Comparison of ENCODE assay signal across 10 mouse cellular contexts in genomic region chr15:27477630-27478029, GRCm38 (mm10). TPM values are rescaled to one million over a fixed set of nuclear protein-coding genes. Genes with fewer than 3 reads are reported as not detected.
DNase-seq lines count a peak whose midpoint lies in the region; ATAC-seq and TF ChIP-seq lines count a peak whose summit lies in the region.
"Had no signal": no experiment of that assay in that cellular context is flagged by ENCODE, and none has a peak within 500 bp of the region (broad histone marks: within the 10 kb centered on the region; RNA-seq: fewer than 3 reads in every experiment).

No protein-coding gene starts in this region.

- H3K36me3 ChIP-seq in intestine, postnatal 0 days (ENCODE audit: control insufficient read depth, insufficient read depth), result 0 out of 2 replicates have a peak, but pooled peaks cover 4% of the 10 kb centered on the region
- H3K36me3 ChIP-seq: limb, embryonic 12.5 days had no signal

- H3K4me3 ChIP-seq in intestine, postnatal 0 days (ENCODE audit: low read depth, low read length), result no peak overlapping the region
- H3K4me3 ChIP-seq: limb, embryonic 12.5 days had no signal

- H3K4me1 ChIP-seq in intestine, postnatal 0 days (replicated peaks; ENCODE audit: control insufficient read depth, insufficient read depth, low read length), result 0 out of 2 replicates have a peak, but pooled peaks cover 3% of the 10 kb centered on the region
- H3K4me1 ChIP-seq: limb, embryonic 12.5 days had no signal

- 43% methylated on average over 7 of the region's 7 CpGs for WGBS in intestine, postnatal 0 days

- peak overlapping the region; percentile 25; the same call in 1 of the 2 replicates for H3K4me2 ChIP-seq in intestine, postnatal 0 days (replicated peaks; ENCODE audit: low read depth)
- H3K4me2 ChIP-seq: limb, embryonic 12.5 days had no signal

- H3K27me3 ChIP-seq in intestine, postnatal 0 days (replicated peaks; ENCODE audit: control insufficient read depth, insufficient read depth, low read length), result no peaks in the 10 kb centered on the region
- H3K27me3 ChIP-seq: limb, embryonic 12.5 days had no signal

- peak overlapping the region; percentile 41; the same call in 1 of the 2 replicates for H3K27ac ChIP-seq in intestine, postnatal 0 days (ENCODE audit: low read depth, low read length)
- H3K27ac ChIP-seq: limb, embryonic 12.5 days had no signal

- no peak overlapping the region for H3K9ac ChIP-seq in intestine, postnatal 0 days (ENCODE audit: low read depth, low read length)
- H3K9ac ChIP-seq: limb, embryonic 12.5 days had no signal

- no peaks in the 10 kb centered on the region for H3K9me3 ChIP-seq in intestine, postnatal 0 days (ENCODE audit: control insufficient read depth)
- H3K9me3 ChIP-seq: limb, embryonic 12.5 days had no signal

- no peak for DNase-seq in frontal cortex, postnatal 10 days (ENCODE audit: low spot score in 2 of 2)
- DNase-seq in adipocyte (ENCODE audit: low spot score), result peak; percentile 56
- no peak for DNase-seq in spleen, postnatal 4 days (ENCODE audit: low spot score in 2 of 2)
- no peak for DNase-seq in layer of hippocampus, adult 11-12 months (ENCODE audit: low spot score)
- DNase-seq: kidney, adult 9 months had no signal

- ATAC-seq in frontal cortex, adult (ENCODE audit: low TSS enrichment), result 0 out of 2 replicates have a peak, but pooled peaks have one; percentile 11
- ATAC-seq in intestine, postnatal 0 days, result peak; percentile 97
- peak; percentile 94 for ATAC-seq in megakaryocyte progenitor cell, adult 5-6 weeks (replicated peaks; ENCODE audit: poor library complexity)
- no peak for ATAC-seq in activated CD4-positive, CD25-positive, alpha-beta regulatory T cell, adult 4 months

- TF ChIP-seq CTCF in intestine, postnatal 0 days (IDR thresholded peaks at IDR 0.05; ENCODE audit: low read depth), result no peak

RNA-seq across cellular contexts. Expression of gene Ank, which starts 11.2 kb away (rescaled TPM):
- 20.9 and 24.0 TPM in 2 replicates for polyA plus RNA-seq in intestine, postnatal 0 days (2015; fragmentation: Nextera tagmentation; extraction: Ambion mirVana)
- total RNA-seq in megakaryocyte progenitor cell, adult 5-6 weeks (2015), result 23.2 and 24.7 TPM in 2 replicates
- 9.7 and 10.3 TPM in 2 replicates for total RNA-seq in megakaryocyte progenitor cell, adult 5-6 weeks (2017)
- 10 to 100 TPM; 11.4 to 12.1 TPM for polyA plus RNA-seq in activated CD4-positive, CD25-positive, alpha-beta regulatory T cell, adult 4 months (2017; shearing (Covaris generic))
